Mouse (Mus musculus) forebrain, embryonic 13.5 days (tissue): ENCODE measurements around the gene Zfp775. TPM values are rescaled to one million over a fixed set of nuclear protein-coding genes. Genes with fewer than 3 reads are reported as not detected.

Experiments used
- ATAC-seq: fragments of 200-750 bp; cut with Nextera tagmentation; 2 replicates; pipeline ENCODE4 v1.8.0; 2017
- H3K27ac ChIP-seq: fragments of 300-500 bp; sonication (generic); 2 replicates; pipeline ENCODE4 v1.5.1; 2015; ENCODE audit warnings: inconsistent platforms, mild to moderate bottlenecking, moderate library complexity
- H3K27me3 ChIP-seq: fragments of 300-500 bp; sonication (generic); 2 replicates; pipeline ENCODE4 v1.6.1; 2015; ENCODE audit warnings: mild to moderate bottlenecking, inconsistent platforms
- H3K36me3 ChIP-seq: fragments of 300-500 bp; sonication (generic); 2 replicates; pipeline ENCODE4 v1.6.1; 2015; ENCODE audit warnings: mild to moderate bottlenecking, inconsistent platforms; ENCODE audit not compliant: poor library complexity, severe bottlenecking
- H3K4me1 ChIP-seq: fragments of 300-500 bp; sonication (generic); 2 replicates; pipeline ENCODE4 v1.6.1; 2015; ENCODE audit warnings: inconsistent platforms
- H3K4me2 ChIP-seq: fragments of 300-500 bp; sonication (generic); 2 replicates; pipeline ENCODE4 v1.6.1; 2015; ENCODE audit warnings: inconsistent platforms, mild to moderate bottlenecking, moderate library complexity
- H3K4me3 ChIP-seq: fragments of 300-500 bp; sonication (generic); 2 replicates; pipeline ENCODE4 v1.5.1; 2015; ENCODE audit warnings: mild to moderate bottlenecking, inconsistent platforms
- H3K9ac ChIP-seq: fragments of 300-500 bp; sonication (generic); 2 replicates; pipeline ENCODE4 v1.6.1; 2015; ENCODE audit warnings: mild to moderate bottlenecking, inconsistent platforms
- H3K9me3 ChIP-seq: fragments of 300-500 bp; sonication (generic); replicated peaks from 2 replicates; pipeline ENCODE4 v1.6.1; 2016; ENCODE audit warnings: inconsistent platforms
- WGBS: fragments of 180-500 bp; shearing (Covaris S2); methylation state at CpG from one replicate; pipeline ENCODE4 v1.1.7; 2015; 5-methylcytosine and 5-hydroxymethylcytosine counted together
- polyA plus RNA-seq: library from polyadenylated mRNA; unstranded; fragments of >200 nt; fragmentation: Nextera tagmentation; extraction: Ambion mirVana; gene quantifications from 2 replicates; pipeline ENCODE4 v1.2.1, GENCODE M21; 2015

The Zfp775 gene
- polyA plus RNA-seq, 1 experiment from 2014 or later = 13.4 TPM

- Histone ChIP-seq H3K4me3 (no peak overlapping the region), H3K9me3 (no peaks in the 10 kb centered on the region), H3K36me3 (no peaks in the 10 kb centered on the region), H3K27ac (no peak overlapping the region), H3K9ac (no peak overlapping the region), H3K4me2 (no peak overlapping the region), H3K4me1 (no peaks in the 10 kb centered on the region), H3K27me3 (no peaks in the 10 kb centered on the region)
- no peak for ATAC-seq
These were observed 66.2 kb downstream of the Zfp775 start for GRCm38 (mm10) chr6:48668022-48668421.

- Histone ChIP-seq H3K27ac (no peak overlapping the region), H3K27me3 (no peaks in the 10 kb centered on the region), H3K4me3 (no peak overlapping the region), H3K4me2 (no peak overlapping the region), H3K9me3 (no peaks in the 10 kb centered on the region), H3K36me3 (no peaks in the 10 kb centered on the region), H3K4me1 (no peaks in the 10 kb centered on the region), H3K9ac (no peak overlapping the region)
- WGBS = 65% methylated on average over 2 of the region's 2 CpGs
- no peak for ATAC-seq
These were observed 67.6 kb downstream of the Zfp775 start for GRCm38 (mm10) chr6:48669446-48669969.

Other genes with a start within 250 kb of the Zfp775 start
- gene Krba1, start 206.5 kb upstream of the Zfp775 start, polyA plus RNA-seq = 21.1 and 25.4 TPM in 2 replicates
- gene Zfp467, start 156.2 kb upstream of the Zfp775 start, polyA plus RNA-seq = 23.9 and 25.6 TPM in 2 replicates
- 0.24 and 0.25 TPM in 2 replicates for gene Sspo, start 153.8 kb upstream of the Zfp775 start, polyA plus RNA-seq
- 122 and 137 TPM in 2 replicates for gene Atp6v0e2, start 64.4 kb upstream of the Zfp775 start, polyA plus RNA-seq
- gene Lrrc61, start 47.3 kb upstream of the Zfp775 start, polyA plus RNA-seq = 12.5 and 13.4 TPM in 2 replicates
- 1.8 and 2.5 TPM in 2 replicates for gene Rarres2, start 29.3 kb upstream of the Zfp775 start, polyA plus RNA-seq
- gene Gm45021, start 12.5 kb upstream of the Zfp775 start, polyA plus RNA-seq = not detected in 2 replicates
- gene Repin1, start 8.2 kb upstream of the Zfp775 start, polyA plus RNA-seq = 35.8 and 38.8 TPM in 2 replicates
- gene Gm44965, start 8.1 kb upstream of the Zfp775 start, polyA plus RNA-seq = 1.7 TPM in 1 of 2 replicates, not detected in the other
- 3.1 and 5.4 TPM in 2 replicates for gene AI854703, start 24.7 kb downstream of the Zfp775 start, polyA plus RNA-seq
- gene Gimap8, start 45.2 kb downstream of the Zfp775 start, polyA plus RNA-seq = 0.19 and 0.28 TPM in 2 replicates
- gene Gimap9, start 74.1 kb downstream of the Zfp775 start, polyA plus RNA-seq = 1.7 and 2.7 TPM in 2 replicates
- gene Gimap4, start 82.5 kb downstream of the Zfp775 start, polyA plus RNA-seq = 1.9 and 2.2 TPM in 2 replicates
- gene Gimap6, start 106.2 kb downstream of the Zfp775 start, polyA plus RNA-seq = 4.8 and 5.1 TPM in 2 replicates
- gene Gm28053, start 116.5 kb downstream of the Zfp775 start, polyA plus RNA-seq = 0.70 and 0.71 TPM in 2 replicates
- gene Gimap7, start 116.6 kb downstream of the Zfp775 start, polyA plus RNA-seq = not detected in 2 replicates
- gene Gimap1, start 137.0 kb downstream of the Zfp775 start, polyA plus RNA-seq = 3.4 and 4.1 TPM in 2 replicates
- 0.91 and 1.1 TPM in 2 replicates for gene Gimap5, start 144.1 kb downstream of the Zfp775 start, polyA plus RNA-seq
- gene Gimap3, start 168.8 kb downstream of the Zfp775 start, polyA plus RNA-seq = not detected in 2 replicates
- gene Tmem176a, start 238.9 kb downstream of the Zfp775 start, polyA plus RNA-seq = 10.9 and 15.0 TPM in 2 replicates
- gene Tmem176b, start 239.4 kb downstream of the Zfp775 start, polyA plus RNA-seq = 92.1 and 97.6 TPM in 2 replicates